Mouse (Mus musculus): ENCODE measurements at regions not wholly inside any gene's neighbourhood (a gene's known extent, or its start where the extent isn't known, plus 50 kb on each side); places are given as distances from the start of the nearest gene placed in this dataset.

GRCm38 (mm10) chr3:34377913-34378312 lies 272.3 kb upstream of the Sox2 start:
- in situ Hi-C loops (cut with MseI, MboI): no loop called here

DNA sequence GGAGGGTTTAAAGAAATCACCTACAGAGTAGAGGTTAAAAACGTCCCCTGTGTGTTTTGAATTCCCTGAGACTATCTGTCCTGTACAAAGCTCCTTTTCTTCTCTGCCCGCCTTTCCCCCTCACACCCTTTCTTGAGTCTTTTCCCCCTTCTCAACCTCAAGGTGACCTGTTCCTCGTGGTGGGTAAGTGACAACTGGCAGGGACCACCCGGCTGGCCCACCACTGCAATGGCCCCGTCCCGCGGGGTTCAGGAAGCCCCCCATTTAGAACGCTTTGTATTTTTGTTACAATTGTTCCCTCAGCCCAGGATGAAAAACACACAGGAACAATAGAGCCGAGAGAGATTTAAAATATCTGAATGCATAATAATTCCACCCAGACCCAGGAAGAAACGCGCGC lies 272.9 kb upstream of the Sox2 start:
- in situ Hi-C loops (cut with MseI, MboI): no loop called here

- in situ Hi-C loops (cut with MseI, MboI): no loop called here
Observed at GRCm38 (mm10) chr3:34371418-34371817, 278.8 kb upstream of the Sox2 start.

GRCm38 (mm10) chr3:34338100-34338499 lies 257.0 kb upstream of the Dnajc19 start:
- in situ Hi-C loops (cut with MseI, MboI): no loop called here

GRCm38 (mm10) chr3:34333555-34333954 lies 252.4 kb upstream of the Dnajc19 start:
- in situ Hi-C loops (cut with MseI, MboI): no loop called here

- in situ Hi-C loops (cut with MseI, MboI): no loop called here
Observed at GRCm38 (mm10) chr3:34331889-34332276, 250.8 kb upstream of the Dnajc19 start.

DNA sequence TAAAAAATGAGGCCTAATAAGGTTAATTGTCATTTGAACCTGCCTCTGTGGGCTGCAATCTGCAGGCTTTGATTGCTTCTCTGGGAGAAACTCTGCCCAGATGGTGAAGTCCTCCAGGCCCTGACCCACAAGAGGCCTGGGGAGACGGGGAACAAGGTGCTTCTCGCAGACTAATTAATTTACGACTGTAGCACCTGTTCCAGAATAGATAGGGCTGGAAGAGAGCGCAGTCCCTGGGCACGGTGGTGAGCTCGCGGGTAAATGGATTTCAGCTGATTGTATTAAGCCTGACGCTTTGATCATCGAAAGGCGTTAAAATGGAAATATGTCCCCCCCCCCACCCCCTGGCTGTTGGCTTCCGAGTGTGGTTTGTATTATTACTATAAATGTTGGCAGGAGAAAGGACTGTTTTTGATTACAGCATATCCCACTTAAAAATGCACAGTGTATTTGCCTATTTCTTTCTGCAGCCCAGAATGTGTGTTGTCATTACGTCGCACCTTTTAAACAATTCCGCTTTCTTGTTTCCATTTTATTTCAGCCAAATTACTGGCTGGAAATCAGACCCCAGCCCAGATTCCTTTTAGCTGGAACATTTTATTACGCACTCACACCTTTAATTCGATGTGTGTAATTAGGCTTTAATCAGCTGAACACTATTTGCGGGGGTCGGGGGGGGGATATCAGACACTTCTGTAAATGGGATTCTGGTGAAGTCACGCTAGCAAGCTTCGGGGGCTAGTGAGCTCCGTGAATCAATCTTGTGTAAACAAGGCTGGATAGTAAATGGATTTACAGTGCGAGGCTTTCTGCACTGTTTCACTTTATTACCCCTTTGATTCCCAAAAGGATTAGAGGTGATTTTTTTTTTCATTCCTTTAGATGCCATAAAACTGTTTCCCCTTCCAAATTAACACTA lies 250.1 kb upstream of the Dnajc19 start:
- in situ Hi-C loops (cut with MseI, MboI): no loop called here

DNA sequence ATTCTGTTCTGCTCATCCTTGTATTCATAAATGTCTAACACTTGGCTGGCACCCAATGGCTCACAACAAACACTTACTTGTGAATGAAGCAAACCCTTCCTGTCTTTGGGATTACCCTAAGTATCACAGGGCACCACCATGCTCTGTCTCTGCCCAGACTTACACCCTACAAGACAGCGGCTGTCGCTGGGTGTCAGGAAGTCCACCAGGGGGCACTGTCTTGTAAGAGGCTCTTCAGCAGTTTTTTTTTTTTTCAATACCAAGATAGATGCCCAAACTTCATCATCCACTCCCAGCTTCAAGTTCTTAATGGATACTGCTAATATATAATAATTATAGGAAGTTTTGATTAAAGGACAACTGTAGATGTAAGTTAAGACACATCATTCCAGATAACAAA lies 247.7 kb upstream of the Dnajc19 start:
- in situ Hi-C loops (cut with MseI, MboI): no loop called here

GRCm38 (mm10) chr3:34325669-34326068 lies 244.5 kb upstream of the Dnajc19 start:
- in situ Hi-C loops (cut with MseI, MboI): no loop called here

GRCm38 (mm10) chr3:34322527-34323210 lies 241.5 kb upstream of the Dnajc19 start:
- in situ Hi-C loops (cut with MseI, MboI): no loop called here

DNA sequence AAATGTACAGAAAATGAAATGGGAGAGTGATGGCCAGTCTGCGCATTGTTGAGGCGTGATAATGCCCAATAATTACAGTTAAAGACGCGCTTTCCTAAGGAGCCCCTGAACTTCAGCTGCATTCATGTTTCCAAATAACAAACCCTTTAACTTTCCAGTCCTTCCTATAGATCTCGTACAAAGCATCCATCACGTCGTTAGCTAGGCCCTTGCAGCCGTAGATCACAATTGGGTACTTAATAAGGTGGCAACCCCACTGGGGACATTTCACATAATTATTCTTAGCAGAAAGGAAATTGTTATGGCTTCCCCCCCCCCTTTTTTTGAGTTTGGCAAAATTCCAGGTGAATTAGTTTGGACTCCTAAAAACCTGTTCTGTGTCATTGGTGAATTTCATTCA lies 233.7 kb upstream of the Dnajc19 start:
- in situ Hi-C loops (cut with MseI, MboI): no loop called here

GRCm38 (mm10) chr3:34314393-34314792 lies 233.3 kb upstream of the Dnajc19 start:
- in situ Hi-C loops (cut with MseI, MboI): no loop called here

DNA sequence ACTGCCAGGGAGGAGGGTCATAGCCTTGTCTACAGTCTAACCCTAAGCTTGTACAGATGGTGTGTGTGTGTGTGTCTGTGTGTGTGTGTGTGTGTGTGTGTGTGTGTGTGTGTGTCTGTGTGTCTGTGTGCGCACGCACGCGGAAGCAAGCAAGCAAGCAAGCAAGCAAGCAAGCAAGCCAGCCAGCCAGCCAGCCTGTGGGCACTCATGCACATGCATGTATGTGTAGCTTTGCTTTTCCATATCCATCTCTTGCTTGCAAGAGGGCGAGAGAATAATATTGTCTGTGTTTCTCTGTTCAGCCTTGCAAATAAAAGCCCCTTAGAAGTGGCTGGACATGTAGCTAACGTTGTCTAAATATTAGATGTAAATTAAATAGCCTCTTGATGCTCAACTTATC lies 230.8 kb upstream of the Dnajc19 start:
- in situ Hi-C loops (cut with MseI, MboI): no loop called here

GRCm38 (mm10) chr3:34299637-34300036 lies 218.5 kb upstream of the Dnajc19 start:
- in situ Hi-C loops (cut with MseI, MboI): no loop called here

GRCm38 (mm10) chr3:34287836-34288235 lies 206.7 kb upstream of the Dnajc19 start:
- in situ Hi-C loops (cut with MseI, MboI): no loop called here

DNA sequence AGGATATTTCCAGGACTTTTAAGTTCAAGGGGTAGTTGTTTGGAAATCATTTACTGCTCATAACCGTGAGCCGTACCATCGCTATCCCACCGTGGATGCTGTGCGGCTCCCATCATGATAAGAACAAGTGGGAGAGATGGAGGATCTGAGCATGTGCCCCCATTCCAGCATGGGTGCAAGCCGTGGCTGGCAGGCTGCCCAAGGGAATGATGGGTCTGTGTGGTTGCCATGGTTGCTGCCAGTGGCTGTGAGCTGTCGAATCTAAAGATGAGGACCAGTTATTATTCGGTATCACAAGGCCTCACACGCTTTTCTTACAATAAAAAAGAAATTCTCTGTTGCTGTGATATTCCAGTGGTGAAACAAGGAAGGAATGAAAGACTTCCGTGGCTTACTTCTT lies 189.0 kb upstream of the Dnajc19 start:
- in situ Hi-C loops (cut with MseI, MboI): no loop called here

GRCm38 (mm10) chr3:34266462-34266861 lies 185.3 kb upstream of the Dnajc19 start:
- in situ Hi-C loops (cut with MseI, MboI): no loop called here

GRCm38 (mm10) chr3:34264811-34265210 lies 183.7 kb upstream of the Dnajc19 start:
- in situ Hi-C loops (cut with MseI, MboI): no loop called here

DNA sequence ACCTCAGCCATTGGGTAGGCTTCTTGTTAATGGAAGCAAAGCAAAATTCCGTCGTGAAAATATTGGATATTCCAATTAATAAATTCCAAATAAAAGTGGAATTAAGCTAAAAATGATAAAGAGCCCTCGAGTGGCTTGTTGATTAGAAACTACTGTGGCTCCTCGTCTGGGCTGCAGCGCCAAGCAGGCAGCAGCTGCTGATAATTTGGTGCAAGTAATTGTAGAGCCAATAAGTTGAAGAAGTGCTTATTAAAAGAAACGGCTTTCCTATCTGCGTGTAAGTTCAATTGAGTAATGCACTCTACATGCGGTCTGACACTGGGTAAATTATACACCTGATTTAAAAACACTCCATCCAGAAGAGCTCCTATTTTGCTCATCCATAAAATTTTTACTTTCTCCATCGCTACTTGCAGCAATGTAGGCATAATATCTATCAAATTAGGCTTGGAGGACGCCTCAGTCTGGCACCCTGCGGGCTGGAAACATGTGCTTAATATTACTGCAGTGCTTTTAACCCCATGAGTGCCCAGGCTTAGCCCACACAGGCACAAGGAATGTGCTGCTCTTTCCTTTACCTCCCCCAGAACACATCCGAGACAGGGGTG lies 171.7 kb upstream of the Dnajc19 start:
- in situ Hi-C loops (cut with MseI, MboI): no loop called here

GRCm38 (mm10) chr3:34242126-34242525 lies 161.0 kb upstream of the Dnajc19 start:
- in situ Hi-C loops (cut with MseI, MboI): loop anchor here in 1 of 2 experiments (25.0 kb wide), 1 partner anchor 395 kb away; no protein-coding TSS in a partner anchor

DNA sequence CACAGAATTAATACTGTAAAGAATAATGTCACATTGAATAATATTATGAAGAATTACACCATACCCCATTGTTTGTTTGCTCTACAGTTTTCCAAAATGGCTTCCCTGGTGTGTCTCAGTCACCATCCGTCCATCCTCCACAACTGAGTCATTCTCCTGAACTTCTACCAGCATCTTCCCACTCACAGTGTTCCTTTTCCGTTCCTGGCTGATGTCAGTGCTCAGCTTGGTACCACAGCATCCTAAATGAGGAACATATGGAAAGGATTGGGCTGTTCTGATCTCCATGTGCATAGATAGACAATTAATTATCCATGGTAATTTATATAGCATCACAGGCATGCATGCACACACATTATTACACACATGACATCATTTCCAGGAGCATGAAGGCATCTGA lies 158.9 kb upstream of the Dnajc19 start:
- in situ Hi-C loops (cut with MseI, MboI): loop anchor here (5.0 to 25.0 kb wide), 2 partner anchors 397 kb away; no protein-coding TSS in a partner anchor

DNA sequence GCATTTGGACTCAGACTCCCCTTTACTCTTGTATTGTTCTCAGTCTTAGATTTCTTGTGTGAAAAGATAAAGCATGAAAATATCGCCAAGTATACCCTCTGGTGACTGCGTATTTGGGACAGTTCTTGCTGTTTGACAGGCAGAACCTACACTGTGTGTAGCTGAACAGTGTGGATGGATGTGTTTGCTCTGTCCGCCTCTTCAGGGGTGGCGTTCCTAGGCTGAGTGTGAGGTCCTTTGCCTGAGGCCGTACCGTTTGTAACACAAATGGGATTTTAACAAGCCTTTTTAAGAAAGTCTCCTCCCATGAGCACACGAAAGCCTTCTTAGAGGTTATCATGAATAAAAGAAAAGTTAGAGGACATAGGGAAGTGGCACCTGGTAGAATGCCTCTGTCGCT lies 153.3 kb upstream of the Dnajc19 start:
- in situ Hi-C loops (cut with MseI, MboI): loop anchor here in 1 of 2 experiments (25.0 kb wide), 1 partner anchor 403 kb away; no protein-coding TSS in a partner anchor
